Mouse (Mus musculus): Measurements from ENCODE around the gene Sapcd1.
"Not testable (repeated sequence)": the region's sequence is repeated elsewhere in the genome, so short reads cannot be mapped to it uniquely, and the experiment has no call there.

GRCm38 (mm10) chr17:35005902-35006301 lies 21.9 kb downstream of the Sapcd1 start:
- TF ChIP-seq POLR2A (IDR thresholded peaks at IDR 0.05; ENCODE audit: low read depth, low read length); CTCF (IDR thresholded peaks at IDR 0.05; ENCODE audit: extremely low read depth, insufficient read length, insufficient replicate concordance, low read depth, low read length): not testable (repeated sequence)
